Mouse (Mus musculus) CH12.LX (cell line): ENCODE results near the gene BC016579. TPM values are rescaled to one million over a fixed set of nuclear protein-coding genes. Genes with fewer than 3 reads are reported as not detected.

Experiments
- DNase-seq: peaks from one replicate; pipeline ENCODE4 v3.0.0-alpha.2; 2013; ENCODE audit errors: extremely low read depth
- H3K27ac ChIP-seq: 2 replicates; pipeline ENCODE4 v1.5.1; 2012; ENCODE audit warnings: low read depth, mild to moderate bottlenecking, control low read depth, moderate library complexity; ENCODE audit not compliant: insufficient read depth
- H3K27me3 ChIP-seq: replicated peaks from 2 replicates; pipeline ENCODE3; 2012; ENCODE audit warnings: inconsistent platforms
- H3K36me3 ChIP-seq, 2 experiments: replicated peaks in 1 of 2; 2 replicates each; pipeline versions ENCODE3 to v1.6.1; 2012; ENCODE audit warnings: inconsistent platforms in 1 of 2, low read length in 1 of 2, mild to moderate bottlenecking in 1 of 2, mixed read lengths in 1 of 2, moderate library complexity in 1 of 2; ENCODE audit not compliant: control insufficient read depth in 1 of 2, insufficient read depth in 1 of 2
- H3K4me1 ChIP-seq, 2 experiments: 2 replicates each; pipeline ENCODE4 v1.6.1; 2012; ENCODE audit warnings: inconsistent platforms in 1 of 2, moderate library complexity in 1 of 2; ENCODE audit not compliant: insufficient read depth in 2 of 2, control insufficient read depth in 1 of 2
- H3K4me2 ChIP-seq: 2 replicates; pipeline ENCODE4 v1.6.1; 2012; ENCODE audit warnings: low read depth, mild to moderate bottlenecking, control low read depth; ENCODE audit not compliant: poor library complexity, insufficient read depth, severe bottlenecking
- H3K4me3 ChIP-seq, 3 experiments: fragments of 150-350 bp in 1 of 3; sonication (generic) in 1 of 3; replicated peaks in 1 of 3; 2 replicates each; pipeline versions ENCODE3 to v1.5.1; 2011 to 2012; ENCODE audit warnings: low read depth in 2 of 3, low read length in 2 of 3, mild to moderate bottlenecking in 2 of 3, moderate library complexity in 2 of 3, control low read depth in 1 of 3, improper control_type of control experiment in 1 of 3, inconsistent platforms in 1 of 3, mixed read lengths in 1 of 3; ENCODE audit not compliant: poor library complexity in 1 of 3
- H3K79me2 ChIP-seq: replicated peaks from 2 replicates; pipeline ENCODE4 v1.6.1; 2012; ENCODE audit warnings: mild to moderate bottlenecking, moderate library complexity; ENCODE audit not compliant: control insufficient read depth, poor library complexity, insufficient read depth, severe bottlenecking; ENCODE audit errors: extremely low read depth
- H3K9ac ChIP-seq: 2 replicates; pipeline ENCODE4 v1.6.1; 2012; ENCODE audit warnings: low read depth, mild to moderate bottlenecking, control low read depth, moderate library complexity; ENCODE audit not compliant: insufficient read depth
- H3K9me3 ChIP-seq: replicated peaks from 2 replicates; pipeline ENCODE3; 2012; ENCODE audit warnings: low read length, inconsistent platforms, mixed read lengths
- BHLHE40 ChIP-seq: IDR thresholded peaks from 2 replicates; pipeline ENCODE4 v1.6.1; 2011; ENCODE audit warnings: mild to moderate bottlenecking, low read depth, low read length, improper control_type of control experiment
- CHD1 ChIP-seq: IDR thresholded peaks from 2 replicates; pipeline ENCODE4 v1.6.1; 2012; ENCODE audit warnings: low read depth, low read length, improper control_type of control experiment, inconsistent platforms
- CHD2 ChIP-seq: IDR thresholded peaks from 2 replicates; pipeline ENCODE4 v1.6.1; 2011; ENCODE audit warnings: low read length, improper control_type of control experiment
- CTCF ChIP-seq, 2 experiments: IDR thresholded peaks in 1 of 2; conservative IDR thresholded peaks in 1 of 2; 2 replicates each; pipeline ENCODE4 v1.5.1; 2011 to 2012; ENCODE audit warnings: low read depth in 2 of 2, low read length in 2 of 2, improper control_type of control experiment in 1 of 2, inconsistent platforms in 1 of 2, mild to moderate bottlenecking in 1 of 2, moderate library complexity in 1 of 2
- E2F4 ChIP-seq: IDR thresholded peaks from 2 replicates; pipeline ENCODE4 v1.6.1; 2011; ENCODE audit warnings: low read depth, low read length, improper control_type of control experiment; ENCODE audit not compliant: insufficient replicate concordance
- EP300 ChIP-seq: IDR thresholded peaks from 2 replicates; pipeline ENCODE4 v1.6.1; 2011; ENCODE audit warnings: low read length, improper control_type of control experiment
- HCFC1 ChIP-seq: IDR thresholded peaks from 2 replicates; pipeline ENCODE4 v1.6.1; 2012; ENCODE audit warnings: low read depth, mild to moderate bottlenecking, inconsistent platforms, low read length, improper control_type of control experiment
- JUN ChIP-seq: IDR thresholded peaks from 2 replicates; pipeline ENCODE4 v1.6.1; 2011; ENCODE audit warnings: low read depth, mild to moderate bottlenecking, low read length, improper control_type of control experiment, moderate library complexity; ENCODE audit not compliant: insufficient read depth
- JUND ChIP-seq: conservative IDR thresholded peaks from 2 replicates; pipeline ENCODE4 v1.6.1; 2011; ENCODE audit warnings: low read depth, low read length, improper control_type of control experiment
- KAT2A ChIP-seq: IDR thresholded peaks from 2 replicates; pipeline ENCODE4 v1.6.1; 2012; ENCODE audit warnings: low read length, improper control_type of control experiment, inconsistent platforms; ENCODE audit not compliant: insufficient replicate concordance
- MAX ChIP-seq: IDR thresholded peaks from 2 replicates; pipeline ENCODE4 v1.6.1; 2011; ENCODE audit warnings: low read length, improper control_type of control experiment
- MEF2A ChIP-seq: IDR thresholded peaks from 2 replicates; pipeline ENCODE4 v1.6.1; 2014; ENCODE audit warnings: low read depth, mild to moderate bottlenecking, inconsistent platforms, low read length, improper control_type of control experiment, borderline replicate concordance
- MXI1 ChIP-seq: IDR thresholded peaks from 2 replicates; pipeline ENCODE4 v1.6.1; 2011; ENCODE audit warnings: mild to moderate bottlenecking, low read depth, low read length, improper control_type of control experiment
- MYC ChIP-seq: IDR thresholded peaks from 2 replicates; pipeline ENCODE4 v1.6.1; 2011; ENCODE audit warnings: low read depth, mild to moderate bottlenecking, improper control_type of control experiment, low read length
- NELFE ChIP-seq: IDR thresholded peaks from 2 replicates; pipeline ENCODE4 v1.6.1; 2011; ENCODE audit warnings: low read depth, low read length, improper control_type of control experiment
- POLR2A ChIP-seq: IDR thresholded peaks from 2 replicates; pipeline ENCODE4 v1.6.1; 2011; ENCODE audit warnings: low read depth, mild to moderate bottlenecking, improper control_type of control experiment, low read length
- POLR2AphosphoS2 ChIP-seq: IDR thresholded peaks from 2 replicates; pipeline ENCODE4 v1.6.1; 2011; ENCODE audit warnings: low read depth, low read length, improper control_type of control experiment
- RCOR1 ChIP-seq: conservative IDR thresholded peaks from 2 replicates; pipeline ENCODE4 v1.6.1; 2012; ENCODE audit warnings: low read depth, mild to moderate bottlenecking, inconsistent platforms, low read length, improper control_type of control experiment
- SIN3A ChIP-seq: IDR thresholded peaks from 2 replicates; pipeline ENCODE4 v1.6.1; 2012; ENCODE audit warnings: low read length, improper control_type of control experiment, inconsistent platforms
- SMC3 ChIP-seq: IDR thresholded peaks from 2 replicates; pipeline ENCODE4 v1.6.1; 2011; ENCODE audit warnings: low read depth, low read length, improper control_type of control experiment
- UBTF ChIP-seq: IDR thresholded peaks from 2 replicates; pipeline ENCODE4 v1.6.1; 2012; ENCODE audit warnings: low read depth, mild to moderate bottlenecking, inconsistent platforms, low read length, improper control_type of control experiment, moderate library complexity
- ZC3H11A ChIP-seq: IDR thresholded peaks from 2 replicates; pipeline ENCODE4 v1.6.1; 2012; ENCODE audit warnings: low read depth, mild to moderate bottlenecking, inconsistent platforms, low read length, improper control_type of control experiment
- ZMIZ1 ChIP-seq: IDR thresholded peaks from 2 replicates; pipeline ENCODE4 v1.6.1; 2012; ENCODE audit warnings: low read depth, mild to moderate bottlenecking, inconsistent platforms, low read length, improper control_type of control experiment
- ZNF384 ChIP-seq: IDR thresholded peaks from 2 replicates; pipeline ENCODE4 v1.6.1; 2012; ENCODE audit warnings: low read depth, low read length, improper control_type of control experiment, inconsistent platforms
- dilution Hi-C: fragments of 300-500 bp; cut with MboI; formaldehyde crosslinking; loops from 2 replicates; pipeline ENCODE4 v1.14.3; 2020; ENCODE audit warnings: low sequenced_read_pairs; ENCODE audit not compliant: extremely low pct_unique_long_range_greater_than_20kb, extremely low pct_ligation_motif_present
- in situ Hi-C: fragments of 300-500 bp; cut with MboI; formaldehyde crosslinking; loops from 3 replicates; pipeline ENCODE4 v1.14.3; 2019; ENCODE audit warnings: low sequenced_read_pairs, low pct_ligation_motif_present, low pct_unique_long_range_greater_than_20kb, mixed read lengths
- polyA plus RNA-seq: library from polyadenylated mRNA; unstranded; fragments of >175 nt; gene quantifications from 2 replicates; pipeline ENCODE4 v1.2.1, GENCODE M21; 2012; ENCODE audit warnings: low read depth; ENCODE audit not compliant: insufficient read length
- total RNA-seq, 2 experiments: library from RNA; depleted of rRNA; stranded (reverse); fragments of 300-350 nt in 1 of 2; fragments of >200 nt in 1 of 2; gene quantifications; 2 replicates each; pipeline ENCODE4 v1.2.3; 2012 to 2014

Gene BC016579
- total and polyA plus RNA-seq, 3 experiments: not detected

- no peak for TF ChIP-seq JUND
- no peak for TF ChIP-seq ZMIZ1
- no peak for TF ChIP-seq MEF2A
- TF ChIP-seq UBTF: no peak
- Histone ChIP-seq H3K4me2 (no peak overlapping the region), H3K36me3 (no peaks in the 10 kb centered on the region), H3K4me3 (no peak overlapping the region), H3K79me2 (no peaks in the 10 kb centered on the region), H3K27me3 (no peaks in the 10 kb centered on the region), H3K9ac (no peak overlapping the region), H3K4me1 (no peaks in the 10 kb centered on the region), H3K9me3 (no peaks in the 10 kb centered on the region), H3K27ac (no peak overlapping the region)
- dilution Hi-C loops (no loop called here), in situ Hi-C loops (loop anchor here (10.0 to 25.0 kb wide), 2 partner anchors 51 to 324 kb away; no protein-coding TSS in a partner anchor)
- no peak for DNase-seq
These were observed 18.0 kb downstream of the BC016579 start for GRCm38 (mm10) chr16:45635826-45636225.

- H3K79me2 ChIP-seq: no peaks in the 10 kb centered on the region
- H3K27ac ChIP-seq: no peak overlapping the region
- no peaks in the 10 kb centered on the region for H3K36me3 ChIP-seq
- dilution Hi-C loops: no loop called here
- no peak overlapping the region for H3K9ac ChIP-seq
- H3K4me2 ChIP-seq: no peak overlapping the region
- no peak for DNase-seq
- no peaks in the 10 kb centered on the region for H3K4me1 ChIP-seq
- no peaks in the 10 kb centered on the region for H3K9me3 ChIP-seq
- no peak overlapping the region for H3K4me3 ChIP-seq
- TF ChIP-seq E2F4: no peak
- TF ChIP-seq HCFC1: no peak
- TF ChIP-seq ZNF384: no peak
- no peak for TF ChIP-seq JUND
- no peak for TF ChIP-seq SMC3
- TF ChIP-seq CHD2: no peak
- no peak for TF ChIP-seq SIN3A
- TF ChIP-seq ZC3H11A: no peak
- TF ChIP-seq RCOR1: no peak
- no peaks in the 10 kb centered on the region for H3K27me3 ChIP-seq
- in situ Hi-C loops: loop anchor here (5.0 to 25.0 kb wide), 3 partner anchors 48 to 435 kb away; no protein-coding TSS in a partner anchor
These were observed 21.4 kb downstream of the BC016579 start for GRCm38 (mm10) chr16:45632420-45632819.

- dilution Hi-C loops: no loop called here
- TF ChIP-seq NELFE (peak; percentile 55; the same call in 1 of the 2 replicates), MAX (0 out of 2 replicates have a peak, but pooled peaks have one; percentile 30), MEF2A (peak; percentile 55; the same call in 1 of the 2 replicates), CTCF (conservative IDR thresholded peaks at IDR 0.05 in 1 of 2, IDR thresholded peaks at IDR 0.05 in 1 of 2; ENCODE audit: low read depth in 2 of 2, low read length in 2 of 2) (peak; percentile 88 to 98), UBTF (no peak), BHLHE40 (0 out of 2 replicates have a peak, but pooled peaks have one; percentile 18), EP300 (no peak), ZC3H11A (peak; percentile 89), MXI1 (no peak), CHD1 (no peak), JUN (no peak), POLR2A (no peak), SMC3 (peak; percentile 96), ZNF384 (peak; percentile 33; the same call in 1 of the 2 replicates), MYC (no peak), E2F4 (peak; percentile 66; the same call in 1 of the 2 replicates), RCOR1 (no peak), POLR2AphosphoS2 (no peak), KAT2A (no peak)
These were observed 23.4 kb downstream of the BC016579 start for GRCm38 (mm10) chr16:45630347-45630960.

More at GRCm38 (mm10) chr16:45630347-45630960, 23.4 kb downstream of the BC016579 start:
- no peaks in the 10 kb centered on the region for H3K79me2 ChIP-seq
- H3K9me3 ChIP-seq: no peaks in the 10 kb centered on the region
- H3K27ac ChIP-seq: no peak overlapping the region
- H3K9ac ChIP-seq: no peak overlapping the region
- H3K4me2 ChIP-seq: no peak overlapping the region
- no peak overlapping the region for H3K4me3 ChIP-seq
- peaks cover 0 to 1% of the 10 kb centered on the region in 2 experiments; a peak in 2 of 4 replicates for H3K4me1 ChIP-seq
- no peaks in the 10 kb centered on the region for H3K36me3 ChIP-seq
- no peaks in the 10 kb centered on the region for H3K27me3 ChIP-seq
- in situ Hi-C loops: loop anchor here (5.0 to 25.0 kb wide), 3 partner anchors 46 to 433 kb away; no protein-coding TSS in a partner anchor
- DNase-seq: peak; percentile 76
